Comparison of ENCODE assay signal across 8 mouse cellular contexts in genomic region chr17:56585171-56585821, GRCm38 (mm10). TPM values are rescaled to one million over a fixed set of nuclear protein-coding genes. Genes with fewer than 3 reads are reported as not detected.
DNase-seq lines count a peak whose midpoint lies in the region; ATAC-seq lines count a peak whose summit lies in the region.

No protein-coding gene starts in this region.

- ATAC-seq in frontal cortex, adult (ENCODE audit: low TSS enrichment): no peak; the same call in 1 of the 2 replicates
- ATAC-seq in hindbrain, embryonic 11.5 days (ENCODE audit: low FRiP score): peak; percentile 44
- no peak; the same call in 1 of the 2 replicates for ATAC-seq in liver, embryonic 11.5 days (replicated peaks; ENCODE audit: low FRiP score)
- ATAC-seq in monocyte, adult 5-6 weeks (replicated peaks; ENCODE audit: insufficient number of reproducible peaks, low FRiP score, low TSS enrichment, poor library complexity, severe bottlenecking): peak; percentile 20
- no peak for ATAC-seq in stomach, embryonic 16.5 days (ENCODE audit: insufficient read depth, low FRiP score)

- peaks cover 71% of the 10 kb centered on the region for H3K4me1 ChIP-seq in erythroblast, embryonic 14.5 days (ENCODE audit: control insufficient read depth)
- H3K4me1 ChIP-seq in hindbrain, embryonic 11.5 days (replicated peaks; ENCODE audit: control insufficient read depth, insufficient read depth, low read length): peaks cover 16% of the 10 kb centered on the region
- H3K4me1 ChIP-seq in liver, embryonic 11.5 days (replicated peaks; ENCODE audit: control insufficient read depth, insufficient read depth, low read length): peaks cover 30% of the 10 kb centered on the region
- peaks cover 43% of the 10 kb centered on the region for H3K4me1 ChIP-seq in stomach, embryonic 16.5 days (ENCODE audit: control insufficient read depth, insufficient read depth, low read length)

- H3K4me2 ChIP-seq in hindbrain, embryonic 11.5 days (replicated peaks; ENCODE audit: low read depth, low read length): peak overlapping the region; percentile 69
- H3K4me2 ChIP-seq in liver, embryonic 11.5 days: peak overlapping the region; percentile 95
- H3K4me2 ChIP-seq in stomach, embryonic 16.5 days (ENCODE audit: low read depth, low read length): peak overlapping the region; percentile 95

- no peaks in the 10 kb centered on the region for H3K9me3 ChIP-seq in erythroblast, embryonic 14.5 days (ENCODE audit: control insufficient read depth, low read length)
- no peaks in the 10 kb centered on the region for H3K9me3 ChIP-seq in hindbrain, embryonic 11.5 days (ENCODE audit: control insufficient read depth, low read length)
- no peaks in the 10 kb centered on the region for H3K9me3 ChIP-seq in liver, embryonic 11.5 days (ENCODE audit: control insufficient read depth, low read length)
- no peaks in the 10 kb centered on the region for H3K9me3 ChIP-seq in stomach, embryonic 16.5 days (replicated peaks; ENCODE audit: control insufficient read depth, low read length)

- no peaks in the 10 kb centered on the region for H3K27me3 ChIP-seq in erythroblast, embryonic 14.5 days (ENCODE audit: control insufficient read depth)
- no peaks in the 10 kb centered on the region for H3K27me3 ChIP-seq in hindbrain, embryonic 11.5 days (ENCODE audit: control insufficient read depth, insufficient read depth, low read length)
- no peaks in the 10 kb centered on the region for H3K27me3 ChIP-seq in liver, embryonic 11.5 days (replicated peaks; ENCODE audit: control insufficient read depth, insufficient read depth, low read length)
- H3K27me3 ChIP-seq in stomach, embryonic 16.5 days (ENCODE audit: control insufficient read depth, insufficient read depth, low read length): no peaks in the 10 kb centered on the region

- under 1% methylated on average over 61 of the region's 61 CpGs for WGBS in hindbrain, embryonic 11.5 days
- WGBS in liver, embryonic 11.5 days: under 1% methylated on average over 61 of the region's 61 CpGs
- WGBS in stomach, embryonic 16.5 days: under 1% methylated on average over 61 of the region's 61 CpGs

- H3K36me3 ChIP-seq in erythroblast, embryonic 14.5 days (ENCODE audit: control insufficient read depth): peaks cover 76% of the 10 kb centered on the region
- H3K36me3 ChIP-seq in hindbrain, embryonic 11.5 days (ENCODE audit: control insufficient read depth, insufficient read depth, low read length): peaks cover 27% of the 10 kb centered on the region
- H3K36me3 ChIP-seq in liver, embryonic 11.5 days (ENCODE audit: control insufficient read depth, insufficient read depth, low read length): peaks cover 55% of the 10 kb centered on the region
- H3K36me3 ChIP-seq in stomach, embryonic 16.5 days (ENCODE audit: control insufficient read depth, insufficient read depth, low read length): peaks cover 23% of the 10 kb centered on the region

- H3K27ac ChIP-seq in hindbrain, embryonic 11.5 days (ENCODE audit: low read depth, low read length): peak overlapping the region; percentile 94
- H3K27ac ChIP-seq in liver, embryonic 11.5 days (ENCODE audit: low read depth, low read length): peak overlapping the region; percentile 85
- H3K27ac ChIP-seq in stomach, embryonic 16.5 days (ENCODE audit: low read length): peak overlapping the region; percentile 96

- peak; percentile 51 to 58 for DNase-seq in frontal cortex, postnatal 10 days (ENCODE audit: low spot score in 2 of 2)
- peak; percentile 46 for DNase-seq in ZHBTc4 (ENCODE audit: low read depth, low spot score)
- DNase-seq in hindbrain, embryonic 11.5 days (ENCODE audit: low spot score): peak; percentile 68
- no peak for DNase-seq in liver, embryonic 11.5 days (ENCODE audit: low spot score)

- peak overlapping the region; percentile 99 for H3K4me3 ChIP-seq in erythroblast, embryonic 14.5 days (replicated peaks)
- H3K4me3 ChIP-seq in hindbrain, embryonic 11.5 days (ENCODE audit: low read depth, low read length): peak overlapping the region; percentile 92
- peak overlapping the region; percentile 86 for H3K4me3 ChIP-seq in liver, embryonic 11.5 days (ENCODE audit: low read depth, low read length)
- peak overlapping the region; percentile 94 for H3K4me3 ChIP-seq in stomach, embryonic 16.5 days (replicated peaks; ENCODE audit: low read length)

- peak overlapping the region; percentile 91 for H3K9ac ChIP-seq in hindbrain, embryonic 11.5 days (ENCODE audit: low read depth, low read length)
- H3K9ac ChIP-seq in liver, embryonic 11.5 days (ENCODE audit: low read depth, low read length): peak overlapping the region; percentile 94
- peak overlapping the region; percentile 93 for H3K9ac ChIP-seq in stomach, embryonic 16.5 days (ENCODE audit: low read length)

RNA-seq across cellular contexts. Expression of gene Safb, which starts 0.7 kb away (rescaled TPM):
- 27.9 and 29.6 TPM in 2 replicates for polyA plus RNA-seq in erythroblast, embryonic 14.5 days (2012)
- 93.7 and 105 TPM in 2 replicates for polyA plus RNA-seq in hindbrain, embryonic 11.5 days (2014; fragmentation: Nextera tagmentation; extraction: Ambion mirVana)
- polyA plus RNA-seq in liver, embryonic 11.5 days (2014; fragmentation: Nextera tagmentation; extraction: Ambion mirVana): 93.1 and 96.5 TPM in 2 replicates
- total RNA-seq in monocyte, adult 5-6 weeks (2017): 126 to 218 TPM (median 173 TPM) in 3 replicates
- polyA plus RNA-seq in stomach, embryonic 16.5 days (2015; fragmentation: Nextera tagmentation; extraction: Ambion mirVana): 78.9 and 88.5 TPM in 2 replicates

RNA-seq across cellular contexts. Expression of gene Safb2, which starts 0.9 kb away (rescaled TPM):
- 26.3 and 27.6 TPM in 2 replicates for polyA plus RNA-seq in erythroblast, embryonic 14.5 days (2012)
- polyA plus RNA-seq in hindbrain, embryonic 11.5 days (2014; fragmentation: Nextera tagmentation; extraction: Ambion mirVana): 47.6 and 56.1 TPM in 2 replicates
- polyA plus RNA-seq in liver, embryonic 11.5 days (2014; fragmentation: Nextera tagmentation; extraction: Ambion mirVana): 64.5 and 75.5 TPM in 2 replicates
- total RNA-seq in monocyte, adult 5-6 weeks (2017): 191 to 318 TPM (median 246 TPM) in 3 replicates
- polyA plus RNA-seq in stomach, embryonic 16.5 days (2015; fragmentation: Nextera tagmentation; extraction: Ambion mirVana): 55.0 and 59.9 TPM in 2 replicates

RNA-seq across cellular contexts. Expression of gene 2410015M20Rik, which starts 24.3 kb away (rescaled TPM):
- polyA plus RNA-seq in erythroblast, embryonic 14.5 days (2012): 21.4 and 25.5 TPM in 2 replicates
- polyA plus RNA-seq in hindbrain, embryonic 11.5 days (2014; fragmentation: Nextera tagmentation; extraction: Ambion mirVana): 184 and 192 TPM in 2 replicates
- 236 and 248 TPM in 2 replicates for polyA plus RNA-seq in liver, embryonic 11.5 days (2014; fragmentation: Nextera tagmentation; extraction: Ambion mirVana)
- 37.8 to 85.8 TPM (median 43.7 TPM) in 3 replicates for total RNA-seq in monocyte, adult 5-6 weeks (2017)
- 240 and 266 TPM in 2 replicates for polyA plus RNA-seq in stomach, embryonic 16.5 days (2015; fragmentation: Nextera tagmentation; extraction: Ambion mirVana)

RNA-seq across cellular contexts. Expression of gene Rpl36, which starts 27.9 kb away (rescaled TPM):
- polyA plus RNA-seq in erythroblast, embryonic 14.5 days (2012): 810 and 1,011 TPM in 2 replicates
- polyA plus RNA-seq in hindbrain, embryonic 11.5 days (2014; fragmentation: Nextera tagmentation; extraction: Ambion mirVana): 1,258 and 1,259 TPM in 2 replicates
- 2,108 and 2,211 TPM in 2 replicates for polyA plus RNA-seq in liver, embryonic 11.5 days (2014; fragmentation: Nextera tagmentation; extraction: Ambion mirVana)
- 1,204 to 1,236 TPM (median 1,232 TPM) in 3 replicates for total RNA-seq in monocyte, adult 5-6 weeks (2017)
- polyA plus RNA-seq in stomach, embryonic 16.5 days (2015; fragmentation: Nextera tagmentation; extraction: Ambion mirVana): 1,502 and 1,716 TPM in 2 replicates

RNA-seq across cellular contexts. Expression of gene Gm20219, which starts 31.1 kb away (rescaled TPM):
- polyA plus RNA-seq in erythroblast, embryonic 14.5 days (2012): 0.04 and 0.10 TPM in 2 replicates
- polyA plus RNA-seq in hindbrain, embryonic 11.5 days (2014; fragmentation: Nextera tagmentation; extraction: Ambion mirVana): 1.0 and 1.1 TPM in 2 replicates
- polyA plus RNA-seq in liver, embryonic 11.5 days (2014; fragmentation: Nextera tagmentation; extraction: Ambion mirVana): 0.44 and 0.70 TPM in 2 replicates
- 1.2 to 2.0 TPM (median 1.4 TPM) in 3 replicates for total RNA-seq in monocyte, adult 5-6 weeks (2017)
- 17.5 and 21.3 TPM in 2 replicates for polyA plus RNA-seq in stomach, embryonic 16.5 days (2015; fragmentation: Nextera tagmentation; extraction: Ambion mirVana)

Comparison
In these comparisons a context has a peak if more than half of its experiments do, and no peak if none do; other contexts are left out.
1. ATAC-seq: peak in hindbrain, embryonic 11.5 days (single experiment) and monocyte, adult 5-6 weeks (single experiment); none in frontal cortex, adult (single experiment), liver, embryonic 11.5 days (single experiment) and stomach, embryonic 16.5 days (single experiment).
2. Peak in every context shown above with its lines, with median percentiles within 50 percentile points of each other: H3K4me3 ChIP-seq, H3K27ac ChIP-seq, H3K4me2 ChIP-seq and H3K9ac ChIP-seq.